Mouse (Mus musculus) forebrain, embryonic 14.5 days (tissue): ENCODE data around the gene Nmur1. TPM values are rescaled to one million over a fixed set of nuclear protein-coding genes. Genes with fewer than 3 reads are reported as not detected.

Experiments
- ATAC-seq: fragments of 200-750 bp; cut with Nextera tagmentation; 2 replicates; pipeline ENCODE4 v1.8.0; 2017; ENCODE audit warnings: mild to moderate bottlenecking, moderate library complexity
- DNase-seq: peaks from one replicate; pipeline ENCODE4 v3.0.0-alpha.2; 2015; ENCODE audit warnings: low spot score
- H3K27ac ChIP-seq: fragments of 300-500 bp; sonication (generic); 2 replicates; pipeline ENCODE4 v1.5.1; 2014; ENCODE audit warnings: low read depth, mild to moderate bottlenecking, control low read depth, low read length, moderate library complexity
- H3K27me3 ChIP-seq: fragments of 300-500 bp; sonication (generic); replicated peaks from 2 replicates; pipeline ENCODE4 v1.6.1; 2014; ENCODE audit warnings: low read length, control low read depth, mixed read lengths; ENCODE audit not compliant: control insufficient read depth, insufficient read depth
- H3K36me3 ChIP-seq: fragments of 300-500 bp; sonication (generic); 2 replicates; pipeline ENCODE4 v1.6.1; 2014; ENCODE audit warnings: low read length, control low read depth; ENCODE audit not compliant: control insufficient read depth, insufficient read depth
- H3K4me1 ChIP-seq: fragments of 300-500 bp; sonication (generic); 2 replicates; pipeline ENCODE4 v1.6.1; 2014; ENCODE audit warnings: antibody characterized with exemption, low read length, control low read depth; ENCODE audit not compliant: control insufficient read depth, insufficient read depth
- H3K4me2 ChIP-seq: fragments of 300-500 bp; sonication (generic); 2 replicates; pipeline ENCODE4 v1.6.1; 2014; ENCODE audit warnings: mild to moderate bottlenecking, control low read depth, low read length
- H3K4me3 ChIP-seq: fragments of 300-500 bp; sonication (generic); 2 replicates; pipeline ENCODE4 v1.5.1; 2014; ENCODE audit warnings: low read depth, low read length, control low read depth
- H3K9ac ChIP-seq: fragments of 300-500 bp; sonication (generic); 2 replicates; pipeline ENCODE4 v1.6.1; 2014; ENCODE audit warnings: mild to moderate bottlenecking, low read length, control low read depth, moderate library complexity
- H3K9me3 ChIP-seq: fragments of 300-500 bp; sonication (generic); replicated peaks from 2 replicates; pipeline ENCODE4 v1.6.1; 2016; ENCODE audit warnings: low read length, control low read depth, mixed read lengths; ENCODE audit not compliant: control insufficient read depth
- WGBS: fragments of 180-500 bp; shearing (Covaris S2); extraction: QIAGEN DNeasy Blood & Tissue Kit; methylation state at CpG from one replicate; pipeline ENCODE4 v1.1.7; 2014; 5-methylcytosine and 5-hydroxymethylcytosine counted together
- polyA plus RNA-seq: library from polyadenylated mRNA; unstranded; fragments of >200 nt; fragmentation: Nextera tagmentation; extraction: Ambion mirVana; gene quantifications from 2 replicates; pipeline ENCODE4 v1.2.1, GENCODE M21; 2014

Nmur1 gene
- polyA plus RNA-seq, 1 experiment from 2014 or later, result not detected

- ATAC-seq (no peak), DNase-seq (no peak)
- WGBS, result 94% methylated on average over 1 of the region's 1 CpGs
- no peak overlapping the region for H3K9ac ChIP-seq
- H3K27ac ChIP-seq, result no peak overlapping the region
- H3K9me3 ChIP-seq, result no peaks in the 10 kb centered on the region
- H3K4me2 ChIP-seq, result no peak overlapping the region
- H3K4me3 ChIP-seq, result no peak overlapping the region
- no peaks in the 10 kb centered on the region for H3K27me3 ChIP-seq
- H3K36me3 ChIP-seq, result peaks cover 80% of the 10 kb centered on the region
- no peaks in the 10 kb centered on the region for H3K4me1 ChIP-seq
Measured at GRCm38 (mm10) chr1:86349696-86350095, 76.3 kb downstream of the Nmur1 start.

GRCm38 (mm10) chr1:86349201-86349600 is 76.8 kb downstream of the Nmur1 start:
- 85% methylated on average over 3 of the region's 3 CpGs for WGBS
- Histone ChIP-seq H3K4me3 (no peak overlapping the region), H3K9me3 (no peaks in the 10 kb centered on the region), H3K4me1 (no peaks in the 10 kb centered on the region), H3K36me3 (peaks cover 76% of the 10 kb centered on the region), H3K4me2 (no peak overlapping the region), H3K27me3 (no peaks in the 10 kb centered on the region), H3K27ac (no peak overlapping the region), H3K9ac (no peak overlapping the region)
- DNase-seq, result no peak
- ATAC-seq, result no peak

GRCm38 (mm10) chr1:86348801-86349200 is 77.2 kb downstream of the Nmur1 start:
- peaks cover 72% of the 10 kb centered on the region for H3K36me3 ChIP-seq
- no peak for ATAC-seq
- no peak for DNase-seq

GRCm38 (mm10) chr1:86348083-86348482 is 77.9 kb downstream of the Nmur1 start:
- Histone ChIP-seq H3K36me3 (peaks cover 64% of the 10 kb centered on the region), H3K9me3 (no peaks in the 10 kb centered on the region), H3K4me1 (no peaks in the 10 kb centered on the region), H3K4me2 (no peak overlapping the region), H3K27me3 (no peaks in the 10 kb centered on the region), H3K27ac (no peak overlapping the region), H3K4me3 (no peak overlapping the region), H3K9ac (no peak overlapping the region)
- ATAC-seq (no peak), DNase-seq (no peak)
- 49% methylated on average over 1 of the region's 1 CpGs for WGBS

More at GRCm38 (mm10) chr1:86348801-86349200, 77.2 kb downstream of the Nmur1 start:
- WGBS, result 65% methylated on average over 4 of the region's 4 CpGs
- Histone ChIP-seq H3K9me3 (no peaks in the 10 kb centered on the region), H3K9ac (no peak overlapping the region), H3K4me3 (no peak overlapping the region), H3K27ac (no peak overlapping the region), H3K27me3 (no peaks in the 10 kb centered on the region), H3K4me2 (no peak overlapping the region), H3K4me1 (no peaks in the 10 kb centered on the region)

- H3K27ac ChIP-seq, result no peak overlapping the region
- H3K4me3 ChIP-seq, result no peak overlapping the region
- H3K4me2 ChIP-seq, result no peak overlapping the region
- DNase-seq (no peak), ATAC-seq (no peak)
- 29% methylated on average over 1 of the region's 1 CpGs for WGBS
- H3K36me3 ChIP-seq, result peaks cover 62% of the 10 kb centered on the region
- no peaks in the 10 kb centered on the region for H3K9me3 ChIP-seq
- no peaks in the 10 kb centered on the region for H3K27me3 ChIP-seq
- no peaks in the 10 kb centered on the region for H3K4me1 ChIP-seq
- H3K9ac ChIP-seq, result no peak overlapping the region
Measured at GRCm38 (mm10) chr1:86347716-86348045, 78.3 kb downstream of the Nmur1 start.

GRCm38 (mm10) chr1:86346851-86347715 is 78.9 kb downstream of the Nmur1 start:
- WGBS, result 81% methylated on average over 3 of the region's 3 CpGs
- no peak overlapping the region for H3K27ac ChIP-seq
- H3K27me3 ChIP-seq, result no peaks in the 10 kb centered on the region
- H3K9me3 ChIP-seq, result no peaks in the 10 kb centered on the region
- DNase-seq (no peak), ATAC-seq (no peak)
- no peaks in the 10 kb centered on the region for H3K4me1 ChIP-seq
- no peak overlapping the region for H3K4me2 ChIP-seq
- no peak overlapping the region for H3K9ac ChIP-seq
- H3K36me3 ChIP-seq, result peaks cover 56% of the 10 kb centered on the region
- no peak overlapping the region for H3K4me3 ChIP-seq

- Histone ChIP-seq H3K36me3 (peaks cover 45% of the 10 kb centered on the region), H3K4me1 (no peaks in the 10 kb centered on the region), H3K9ac (no peak overlapping the region), H3K9me3 (no peaks in the 10 kb centered on the region), H3K27me3 (no peaks in the 10 kb centered on the region), H3K4me3 (no peak overlapping the region), H3K4me2 (no peak overlapping the region), H3K27ac (no peak overlapping the region)
- DNase-seq (no peak), ATAC-seq (no peak)
- WGBS, result 91% methylated on average over 4 of the region's 4 CpGs
Measured at GRCm38 (mm10) chr1:86345956-86346355, 80.1 kb downstream of the Nmur1 start.

GRCm38 (mm10) chr1:86345069-86345468 is 81.0 kb downstream of the Nmur1 start:
- Histone ChIP-seq H3K4me1 (no peaks in the 10 kb centered on the region), H3K36me3 (peaks cover 36% of the 10 kb centered on the region), H3K4me3 (no peak overlapping the region), H3K27me3 (no peaks in the 10 kb centered on the region), H3K4me2 (no peak overlapping the region), H3K27ac (no peak overlapping the region), H3K9me3 (no peaks in the 10 kb centered on the region), H3K9ac (no peak overlapping the region)
- DNase-seq, result no peak
- no peak for ATAC-seq
- 88% methylated on average over 4 of the region's 4 CpGs for WGBS

- ATAC-seq (no peak), DNase-seq (no peak)
- Histone ChIP-seq H3K9ac (no peak overlapping the region), H3K4me1 (no peaks in the 10 kb centered on the region), H3K9me3 (no peaks in the 10 kb centered on the region), H3K27ac (no peak overlapping the region), H3K27me3 (no peaks in the 10 kb centered on the region), H3K4me2 (no peak overlapping the region), H3K36me3 (peaks cover 28% of the 10 kb centered on the region), H3K4me3 (no peak overlapping the region)
- 81% methylated on average over 4 of the region's 4 CpGs for WGBS
Measured at GRCm38 (mm10) chr1:86343969-86344861, 81.8 kb downstream of the Nmur1 start.
